Mouse (Mus musculus): ENCODE results near the gene Zfy2. TPM values are rescaled to one million over a fixed set of nuclear protein-coding genes. Genes with fewer than 3 reads are reported as not detected.

The Zfy2 gene
- not detected for polyA plus RNA-seq (2014; fragmentation: Illumina TruSeq; extraction: RNeasy Lipid Tissue Mini Kit (QIAGEN cat#74804); ENCODE audit: low read depth, low replicate concordance)

DNA sequence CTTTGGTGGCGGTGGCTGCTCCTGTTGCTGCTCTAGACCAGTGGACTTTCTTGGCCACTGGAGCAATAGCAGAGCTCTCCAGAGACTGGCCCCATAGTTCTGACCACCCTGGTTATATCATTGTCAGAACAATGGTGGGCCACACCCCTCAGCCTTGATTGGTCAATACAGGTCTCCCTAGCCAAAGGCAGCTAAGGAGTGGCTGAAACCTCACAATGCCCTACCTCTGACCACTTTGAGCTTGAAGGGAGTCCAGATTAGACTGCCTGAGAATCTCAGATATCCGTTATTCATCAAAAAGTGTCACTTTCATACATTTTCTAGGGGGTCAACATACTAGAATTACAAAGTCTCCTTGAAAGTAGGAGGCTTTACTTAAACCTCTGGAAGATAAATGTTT is at the start of gene Zfy2:
Gene Zfy2, minus strand, starts transcription at position 101 of the 400 bp plus-strand sequence.

Data from liver, adult 10 weeks (tissue).